ENCODE assay signal across 8 mouse cellular contexts in the genomic region with DNA sequence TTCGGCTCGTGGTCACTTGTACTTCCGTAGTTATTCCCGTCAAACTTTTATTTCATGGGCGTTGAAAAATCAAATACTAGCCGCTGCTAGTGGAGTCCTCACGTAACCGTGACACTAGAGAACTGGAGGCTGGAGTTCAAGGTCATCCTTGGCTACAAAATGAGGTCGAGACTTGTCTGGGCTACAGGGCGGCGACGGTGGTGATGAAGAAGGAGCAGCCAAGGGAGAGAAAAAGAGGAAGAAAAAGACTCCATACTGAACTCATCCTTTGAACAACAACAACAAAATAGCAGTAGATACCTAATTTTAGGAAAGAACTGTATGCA. TPM values are rescaled to one million over a fixed set of nuclear protein-coding genes. Genes with fewer than 3 reads are reported as not detected.
DNase-seq lines count a peak whose midpoint lies in the region; ATAC-seq and TF ChIP-seq lines count a peak whose summit lies in the region.

No protein-coding gene starts in this region.

- H3K9ac ChIP-seq in heart, embryonic 13.5 days: peak overlapping the region; percentile 98
- H3K9ac ChIP-seq in ES-E14 (ENCODE audit: insufficient read depth, low read depth, low read length, poor library complexity, severe bottlenecking): peak overlapping the region; percentile 78
- peak overlapping the region; percentile 100 for H3K9ac ChIP-seq in forebrain, embryonic 14.5 days (ENCODE audit: low read length)
- peak overlapping the region; percentile 98 for H3K9ac ChIP-seq in limb, embryonic 15.5 days

- DNase-seq in heart, adult 11 months: no peak
- no peak for DNase-seq in ES-E14 (ENCODE audit: low read depth, low spot score)
- no peak for DNase-seq in forebrain, embryonic 14.5 days (ENCODE audit: low spot score)
- DNase-seq in skeletal muscle tissue, adult 2 months (ENCODE audit: low read depth, low spot score): peak; percentile 62
- no peak for DNase-seq in frontal cortex, postnatal 10 days (ENCODE audit: low spot score in 2 of 2)
- no peak for DNase-seq in cerebellum, postnatal 14 days

- no peaks in the 10 kb centered on the region for H3K9me3 ChIP-seq in heart, embryonic 13.5 days
- H3K9me3 ChIP-seq in ES-E14 (ENCODE audit: control insufficient read depth, insufficient read depth, low read depth, low read length): no peaks in the 10 kb centered on the region
- H3K9me3 ChIP-seq in forebrain, embryonic 14.5 days (replicated peaks; ENCODE audit: control insufficient read depth, low read length): no peaks in the 10 kb centered on the region
- no peaks in the 10 kb centered on the region for H3K9me3 ChIP-seq in limb, embryonic 15.5 days

- peaks cover 15% of the 10 kb centered on the region for H3K36me3 ChIP-seq in heart, embryonic 13.5 days
- no peaks in the 10 kb centered on the region for H3K36me3 ChIP-seq in ES-E14 (ENCODE audit: control insufficient read depth, insufficient read depth, low read length, poor library complexity, severe bottlenecking)
- peaks cover 8% of the 10 kb centered on the region for H3K36me3 ChIP-seq in forebrain, embryonic 14.5 days (ENCODE audit: control insufficient read depth, insufficient read depth, low read length)
- H3K36me3 ChIP-seq in limb, embryonic 15.5 days: peaks cover 7% of the 10 kb centered on the region; the same call in 1 of the 2 replicates

- H3K4me1 ChIP-seq in heart, embryonic 13.5 days: peaks cover 19% of the 10 kb centered on the region
- 0 out of 4 replicates have a peak, but pooled peaks cover 0 to 3% of the 10 kb centered on the region in 2 experiments for H3K4me1 ChIP-seq in ES-E14 (ENCODE audit: control insufficient read depth in 2 of 2, insufficient read depth in 2 of 2, low read length in 2 of 2, poor library complexity in 1 of 2)
- H3K4me1 ChIP-seq in forebrain, embryonic 14.5 days (ENCODE audit: control insufficient read depth, insufficient read depth, low read length): peaks cover 5% of the 10 kb centered on the region
- H3K4me1 ChIP-seq in limb, embryonic 15.5 days: peaks cover 14% of the 10 kb centered on the region

- H3K4me2 ChIP-seq in heart, embryonic 13.5 days: peak overlapping the region; percentile 85
- H3K4me2 ChIP-seq in forebrain, embryonic 14.5 days (ENCODE audit: low read length): peak overlapping the region; percentile 74
- H3K4me2 ChIP-seq in limb, embryonic 15.5 days: peak overlapping the region; percentile 58

- H3K27me3 ChIP-seq in heart, embryonic 13.5 days (replicated peaks): no peaks in the 10 kb centered on the region
- H3K27me3 ChIP-seq in forebrain, embryonic 14.5 days (replicated peaks; ENCODE audit: control insufficient read depth, insufficient read depth, low read length): no peaks in the 10 kb centered on the region
- H3K27me3 ChIP-seq in limb, embryonic 15.5 days: no peaks in the 10 kb centered on the region

- peak overlapping the region; percentile 99 for H3K27ac ChIP-seq in heart, embryonic 13.5 days (replicated peaks)
- H3K27ac ChIP-seq in ES-E14 (ENCODE audit: insufficient read depth, low read depth, low read length, poor library complexity, severe bottlenecking): peak overlapping the region; percentile 46; the same call in 1 of the 2 replicates
- H3K27ac ChIP-seq in forebrain, embryonic 14.5 days (ENCODE audit: low read depth, low read length): peak overlapping the region; percentile 98
- H3K27ac ChIP-seq in limb, embryonic 15.5 days: peak overlapping the region; percentile 99

- H3K4me3 ChIP-seq in heart, embryonic 13.5 days: peak overlapping the region; percentile 94
- H3K4me3 ChIP-seq in ES-E14 (ENCODE audit: insufficient read depth in 1 of 2, low read depth in 1 of 2, low read length in 2 of 2, poor library complexity in 1 of 2, severe bottlenecking in 1 of 2): peak overlapping the region; percentile 70 to 74
- H3K4me3 ChIP-seq in forebrain, embryonic 14.5 days (ENCODE audit: low read depth, low read length): peak overlapping the region; percentile 95
- H3K4me3 ChIP-seq in limb, embryonic 15.5 days: peak overlapping the region; percentile 91

- in situ Hi-C loops in ES-E14 (cut with MboI; ENCODE audit: low sequenced_read_pairs in 2 of 2, unreplicated experiment in 2 of 2): no loop called here

- ATAC-seq in heart, embryonic 13.5 days (ENCODE audit: extremely low read depth, insufficient number of reproducible peaks, low FRiP score, low TSS enrichment): peak; percentile 8; the same call in 1 of the 2 replicates
- ATAC-seq in forebrain, embryonic 14.5 days: peak; percentile 4; the same call in 1 of the 2 replicates
- ATAC-seq in limb, embryonic 15.5 days (ENCODE audit: insufficient number of reproducible peaks, low FRiP score, low TSS enrichment, low read depth): no peak

- 1% methylated on average over 12 of the region's 12 CpGs for WGBS in heart, embryonic 13.5 days
- WGBS in forebrain, embryonic 14.5 days: under 1% methylated on average over 12 of the region's 12 CpGs
- WGBS in limb, embryonic 15.5 days: 2% methylated on average over 12 of the region's 12 CpGs

TF ChIP-seq in ES-E14, 5 proteins besides CTCF, POLR2A, EP300 and RAD21:
- TF ChIP-seq ZC3H11A (IDR thresholded peaks at IDR 0.05; ENCODE audit: borderline replicate concordance, low read depth, low read length) (no peak), ZNF384 (IDR thresholded peaks at IDR 0.05; ENCODE audit: low read depth, low read length) (no peak), MAFK (IDR thresholded peaks at IDR 0.05; ENCODE audit: insufficient read depth, low read depth, low read length) (no peak), HCFC1 (IDR thresholded peaks at IDR 0.05; ENCODE audit: borderline replicate concordance, insufficient read depth, low read length) (no peak), CHD2 (IDR thresholded peaks at IDR 0.05; ENCODE audit: low read depth, low read length) (no peak)
TF ChIP-seq in ES-E14: peak in this region for 0.

RNA-seq across cellular contexts. Expression of gene Hectd1, which starts 0.7 kb away (rescaled TPM):
- 28.7 and 32.0 TPM in 2 replicates for polyA plus RNA-seq in heart, embryonic 13.5 days (2015; fragmentation: Nextera tagmentation; extraction: Ambion mirVana)
- total RNA-seq in ES-E14 (2012; rRNA removed): 38.2 and 45.1 TPM in 2 replicates
- polyA plus RNA-seq in forebrain, embryonic 14.5 days (2014; fragmentation: Nextera tagmentation; extraction: Ambion mirVana): 31.1 and 37.1 TPM in 2 replicates
- 36.5 and 38.9 TPM in 2 replicates for polyA plus RNA-seq in limb, embryonic 15.5 days (2015; fragmentation: Nextera tagmentation; extraction: Ambion mirVana)

Comparison
In these comparisons a context has a peak if more than half of its experiments do, and no peak if none do; other contexts are left out.
1. H3K27ac ChIP-seq: peak in every context shown above with its lines; median percentile 99 in heart, embryonic 13.5 days; 99 in limb, embryonic 15.5 days; 98 in forebrain, embryonic 14.5 days; 46 in ES-E14.